Mouse (Mus musculus): ENCODE data around the gene Srrt. TPM values are rescaled to one million over a fixed set of nuclear protein-coding genes. Genes with fewer than 3 reads are reported as not detected.
A peak's percentile ranks its signal among the peaks of the same experiment; 100 is the strongest.

The Srrt gene
- polyA plus RNA-seq, 2 experiments: 50.2 to 93.4 TPM

DNA sequence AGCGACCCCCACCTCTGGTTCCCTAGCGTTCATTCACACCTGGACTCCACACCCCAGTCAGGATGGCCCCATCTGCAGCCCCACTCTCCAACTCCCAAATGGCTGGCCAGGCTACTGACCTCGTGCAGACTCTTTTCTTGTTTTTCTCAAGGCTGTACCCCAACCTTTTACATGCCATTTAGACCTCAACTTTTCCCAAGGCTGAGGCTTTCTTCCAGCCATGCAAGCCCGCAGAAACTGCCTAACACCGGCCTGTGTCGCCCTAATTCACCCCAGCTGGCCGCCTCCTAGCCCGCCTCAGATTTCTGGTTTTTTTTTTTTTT is 43.5 kb upstream of the Srrt start:
- no peak overlapping the region for H3K27ac ChIP-seq
- no peak for TF ChIP-seq EP300 (IDR thresholded peaks at IDR 0.05; ENCODE audit: low read depth)
- TF ChIP-seq CTCF (IDR thresholded peaks at IDR 0.05; ENCODE audit: low read depth): no peak
- H3K9ac ChIP-seq (replicated peaks): no peak overlapping the region
- no peaks in the 10 kb centered on the region for H3K9me3 ChIP-seq (ENCODE audit: control insufficient read depth, low read length)
- ATAC-seq (ENCODE audit: insufficient read depth): no peak
- peak overlapping the region; percentile 47 to 52 for H3K4me3 ChIP-seq (ENCODE audit: insufficient read depth in 1 of 2, low read depth in 2 of 2, low read length in 2 of 2)
- no peaks in the 10 kb centered on the region for H3K36me3 ChIP-seq (replicated peaks; ENCODE audit: control insufficient read depth, insufficient read depth, low read depth)
- WGBS (ENCODE audit: insufficient replicate concordance): 10% methylated on average over 8 of the region's 8 CpGs
- H3K4me2 ChIP-seq (ENCODE audit: low read depth): peak overlapping the region; percentile 48
- H3K4me1 ChIP-seq (replicated peaks; ENCODE audit: control insufficient read depth in 2 of 2, insufficient read depth in 2 of 2, low read length in 1 of 2): peaks cover 0 to 4% of the 10 kb centered on the region in 2 experiments; a peak in 1 of 4 replicates
- peaks cover 39% of the 10 kb centered on the region for H3K27me3 ChIP-seq (ENCODE audit: control insufficient read depth, insufficient read depth, low read length)
- no peak for DNase-seq (ENCODE audit: low read depth in 3 of 3, low spot score in 3 of 3)

GRCm38 (mm10) chr5:137350205-137351057 is 43.0 kb upstream of the Srrt start:
- ATAC-seq (ENCODE audit: insufficient read depth): peak; percentile 38
- Histone ChIP-seq H3K4me3 (ENCODE audit: insufficient read depth in 1 of 2, low read depth in 2 of 2, low read length in 2 of 2) (peak overlapping the region; percentile 47 to 52), H3K27me3 (ENCODE audit: control insufficient read depth, insufficient read depth, low read length) (peaks cover 39% of the 10 kb centered on the region), H3K4me1 (replicated peaks; ENCODE audit: control insufficient read depth in 2 of 2, insufficient read depth in 2 of 2, low read length in 1 of 2) (peaks cover 0 to 5% of the 10 kb centered on the region in 2 experiments; a peak in 1 of 4 replicates), H3K4me2 (ENCODE audit: low read depth) (peak overlapping the region; percentile 48), H3K36me3 (replicated peaks; ENCODE audit: control insufficient read depth, insufficient read depth, low read depth) (no peaks in the 10 kb centered on the region), H3K9ac (replicated peaks) (peak overlapping the region; percentile 10), H3K27ac (no peak overlapping the region), H3K9me3 (ENCODE audit: control insufficient read depth, low read length) (no peaks in the 10 kb centered on the region)
- TF ChIP-seq EP300 (IDR thresholded peaks at IDR 0.05; ENCODE audit: low read depth): no peak
- no peak for TF ChIP-seq CTCF (IDR thresholded peaks at IDR 0.05; ENCODE audit: low read depth)
- DNase-seq (ENCODE audit: low read depth in 3 of 3, low spot score in 3 of 3): no peak
- 4% methylated on average over 54 of the region's 55 CpGs for WGBS (ENCODE audit: insufficient replicate concordance)

DNA sequence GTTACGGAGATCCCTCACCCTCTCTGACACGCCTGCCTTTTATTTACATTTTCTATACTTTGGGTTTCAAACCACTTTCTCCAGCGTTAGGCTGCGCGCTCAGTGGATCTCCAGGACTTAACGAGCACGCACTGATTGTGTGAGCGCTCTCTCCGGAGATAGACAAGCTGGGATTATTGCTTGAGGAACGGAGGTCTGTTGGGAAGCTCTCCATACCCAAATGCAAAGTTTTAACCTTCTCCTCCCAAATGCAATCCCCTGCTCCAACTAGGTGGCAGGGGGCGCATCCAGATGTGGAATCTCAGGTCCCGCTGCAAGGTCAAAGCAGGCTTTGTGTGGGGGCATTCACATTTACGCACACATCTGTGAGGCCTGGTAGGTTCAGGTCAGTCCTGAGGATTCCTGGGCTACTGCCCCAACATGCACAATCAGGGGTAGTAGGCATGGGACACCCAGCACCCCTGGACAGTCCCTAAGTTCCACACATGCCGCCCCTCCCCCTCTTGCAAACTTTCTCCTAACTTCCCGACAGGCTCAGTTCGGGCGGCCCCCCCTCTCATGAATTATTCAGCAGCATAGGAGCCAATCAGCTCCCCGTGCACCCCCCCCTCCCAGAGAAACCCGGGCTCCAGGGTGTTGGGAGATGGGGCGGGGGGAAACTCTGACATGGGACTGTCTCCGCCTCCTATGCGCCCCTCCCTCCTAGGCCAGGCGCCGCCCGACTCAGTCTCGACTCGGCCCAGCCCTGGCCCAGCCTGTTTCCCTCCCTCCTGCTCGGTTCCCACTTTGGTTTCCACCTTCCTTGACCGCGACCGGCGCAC is 42.1 kb upstream of the Srrt start, which contains the start of gene Ephb4:
Gene Ephb4 (plus strand): TSS at position 726 of the 821 bp plus-strand sequence.
- TF ChIP-seq CTCF (IDR thresholded peaks at IDR 0.05; ENCODE audit: low read depth): no peak
- no peak for TF ChIP-seq EP300 (IDR thresholded peaks at IDR 0.05; ENCODE audit: low read depth)
- no peaks in the 10 kb centered on the region for H3K9me3 ChIP-seq (ENCODE audit: control insufficient read depth, low read length)
- 1% methylated on average over 32 of the region's 32 CpGs for WGBS (ENCODE audit: insufficient replicate concordance)
- peak within 1 kb of the TSS; percentile 10 for H3K9ac ChIP-seq (replicated peaks)
- H3K27ac ChIP-seq: no peak within 1 kb of the TSS
- H3K36me3 ChIP-seq (replicated peaks; ENCODE audit: control insufficient read depth, insufficient read depth, low read depth): no peaks in the 10 kb centered on the region
- H3K4me1 ChIP-seq (replicated peaks; ENCODE audit: control insufficient read depth in 2 of 2, insufficient read depth in 2 of 2, low read length in 1 of 2): peaks cover 0 to 11% of the 10 kb centered on the region in 2 experiments; a peak in 2 of 4 replicates
- H3K4me3 ChIP-seq (ENCODE audit: insufficient read depth in 1 of 2, low read depth in 2 of 2, low read length in 2 of 2): peak within 1 kb of the TSS; percentile 47 to 52
- peak; percentile 74 for ATAC-seq (ENCODE audit: insufficient read depth)
- H3K27me3 ChIP-seq (ENCODE audit: control insufficient read depth, insufficient read depth, low read length): peaks cover 39% of the 10 kb centered on the region
- DNase-seq (ENCODE audit: low read depth in 3 of 3, low spot score in 3 of 3): peak in 2 of 3 experiments; percentile 34 to 53
- peak within 1 kb of the TSS; percentile 48 for H3K4me2 ChIP-seq (ENCODE audit: low read depth)

GRCm38 (mm10) chr5:137348482-137349383 is 41.3 kb upstream of the Srrt start:
- Histone ChIP-seq H3K4me2 (ENCODE audit: low read depth) (peak overlapping the region; percentile 34), H3K9ac (replicated peaks) (no peak overlapping the region), H3K27ac (no peak overlapping the region), H3K4me3 (ENCODE audit: insufficient read depth in 1 of 2, low read depth in 2 of 2, low read length in 2 of 2) (peak overlapping the region; percentile 4 to 47; a peak in 1 of 4 replicates), H3K9me3 (ENCODE audit: control insufficient read depth, low read length) (no peaks in the 10 kb centered on the region), H3K27me3 (ENCODE audit: control insufficient read depth, insufficient read depth, low read length) (peaks cover 39% of the 10 kb centered on the region), H3K4me1 (replicated peaks; ENCODE audit: control insufficient read depth in 2 of 2, insufficient read depth in 2 of 2, low read length in 1 of 2) (peaks cover 0 to 11% of the 10 kb centered on the region in 2 experiments; a peak in 2 of 4 replicates), H3K36me3 (replicated peaks; ENCODE audit: control insufficient read depth, insufficient read depth, low read depth) (no peaks in the 10 kb centered on the region)
- no peak for TF ChIP-seq CTCF (IDR thresholded peaks at IDR 0.05; ENCODE audit: low read depth)
- no peak for TF ChIP-seq EP300 (IDR thresholded peaks at IDR 0.05; ENCODE audit: low read depth)
- peak; percentile 31; the same call in 1 of the 2 replicates for ATAC-seq (ENCODE audit: insufficient read depth)
- 2% methylated on average over 33 of the region's 33 CpGs for WGBS (ENCODE audit: insufficient replicate concordance)
- no peak for DNase-seq (ENCODE audit: low read depth in 3 of 3, low spot score in 3 of 3)
